Mouse (Mus musculus) T-helper 1 cell (primary cell): ENCODE measurements around the gene Prss16.

Experiments used
- in situ Hi-C: fragments of 300-600 bp; cut with MboI, MseI; formaldehyde crosslinking; loops from one replicate; pipeline ENCODE4 v1.15.1; 2025; ENCODE audit warnings: high pct_unique_total_duplicates

Gene Prss16

GRCm38 (mm10) chr13:22008707-22009106 lies 835 bp downstream of the Prss16 start:
- in situ Hi-C loops: no loop called here

- in situ Hi-C loops: no loop called here
Observed at GRCm38 (mm10) chr13:22007872-22008271, 1.7 kb downstream of the Prss16 start.

GRCm38 (mm10) chr13:22007121-22007510 lies 2.4 kb downstream of the Prss16 start:
- in situ Hi-C loops: no loop called here

GRCm38 (mm10) chr13:22006334-22007120 lies 3.0 kb downstream of the Prss16 start:
- in situ Hi-C loops: no loop called here

- in situ Hi-C loops: no loop called here
Observed at GRCm38 (mm10) chr13:22005605-22006333, 3.8 kb downstream of the Prss16 start.

- in situ Hi-C loops: loop anchor here (5.0 kb wide), 1 partner anchor 1910 kb away; the partner anchor contains the start of gene Elmo1
Observed at GRCm38 (mm10) chr13:22001823-22002222, 7.7 kb downstream of the Prss16 start.

- in situ Hi-C loops: loop anchor here (5.0 kb wide), 1 partner anchor 1909 kb away; the partner anchor contains the start of gene Elmo1
Observed at GRCm38 (mm10) chr13:22001346-22001745, 8.2 kb downstream of the Prss16 start.

GRCm38 (mm10) chr13:21999147-21999546 lies 10.4 kb downstream of the Prss16 start:
- in situ Hi-C loops: no loop called here

- in situ Hi-C loops: no loop called here
Observed at GRCm38 (mm10) chr13:21998412-21998811, 11.1 kb downstream of the Prss16 start.

GRCm38 (mm10) chr13:21997821-21998220 lies 11.7 kb downstream of the Prss16 start:
- in situ Hi-C loops: no loop called here

GRCm38 (mm10) chr13:21997201-21997820 lies 12.2 kb downstream of the Prss16 start:
- in situ Hi-C loops: no loop called here

GRCm38 (mm10) chr13:21996840-21997185 lies 12.7 kb downstream of the Prss16 start:
- in situ Hi-C loops: no loop called here

- in situ Hi-C loops: no loop called here
Observed at GRCm38 (mm10) chr13:21996101-21996839, 13.3 kb downstream of the Prss16 start.

- in situ Hi-C loops: no loop called here
Observed at GRCm38 (mm10) chr13:21995331-21995914, 14.1 kb downstream of the Prss16 start.

- in situ Hi-C loops: no loop called here
Observed at GRCm38 (mm10) chr13:21994896-21995295, 14.6 kb downstream of the Prss16 start.

GRCm38 (mm10) chr13:21993957-21994738 lies 15.4 kb downstream of the Prss16 start:
- in situ Hi-C loops: no loop called here

GRCm38 (mm10) chr13:21992550-21992949 lies 17.0 kb downstream of the Prss16 start:
- in situ Hi-C loops: no loop called here

GRCm38 (mm10) chr13:21984486-21984885 lies 25.1 kb downstream of the Prss16 start:
- in situ Hi-C loops: no loop called here

- in situ Hi-C loops: no loop called here
Observed at GRCm38 (mm10) chr13:21981803-21982193, 27.7 kb downstream of the Prss16 start.

GRCm38 (mm10) chr13:21980981-21981802 lies 28.4 kb downstream of the Prss16 start, which contains the start of gene Pom121l2:
TSS of gene Pom121l2 (plus strand) at chr13:21981194.
- in situ Hi-C loops: no loop called here
